ENCODE assay signal across 34 mouse cellular contexts in the genomic region with DNA sequence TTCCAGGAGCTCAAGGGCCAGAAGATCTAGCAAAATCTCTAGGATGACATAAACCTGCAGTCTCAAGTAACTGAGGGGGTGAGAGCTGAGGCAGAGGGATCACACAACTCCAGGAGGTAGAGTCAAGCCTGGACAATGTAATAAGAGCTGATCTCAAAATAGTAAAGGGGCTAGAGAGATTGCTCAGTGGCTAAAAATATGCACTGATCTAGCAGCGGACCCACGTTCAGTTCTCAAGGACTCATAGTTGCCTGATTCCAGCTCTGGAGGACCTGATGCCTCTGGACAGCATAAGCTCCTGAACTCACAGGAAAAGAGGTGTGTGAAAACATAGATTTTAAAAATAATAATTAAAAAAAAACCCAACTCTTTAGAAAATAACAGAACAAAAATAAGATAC.
DNase-seq lines count a peak whose midpoint lies in the region; ATAC-seq and TF ChIP-seq lines count a peak whose summit lies in the region.
"Had no signal": no experiment of that assay in that cellular context is flagged by ENCODE, and none has a peak within 500 bp of the region (broad histone marks: within the 10 kb centered on the region; RNA-seq: fewer than 3 reads in every experiment).

No protein-coding gene starts in this region.

- H3K4me2 ChIP-seq in hindbrain, embryonic 11.5 days (replicated peaks; ENCODE audit: low read depth, low read length), result no peak overlapping the region
- H3K4me2 ChIP-seq in heart, embryonic 15.5 days, result no peak overlapping the region
- no peak overlapping the region for H3K4me2 ChIP-seq in kidney, embryonic 14.5 days (replicated peaks; ENCODE audit: low read depth, low read length)
- H3K4me2 ChIP-seq: forebrain, embryonic 12.5 days; hindbrain, embryonic 13.5 days; midbrain, embryonic 15.5 days; neural tube, embryonic 15.5 days had no signal

- peak overlapping the region; percentile 81 for H3K27ac ChIP-seq in gastrocnemius, adult 2 months
- peak overlapping the region; percentile 75; the same call in 1 of the 2 replicates for H3K27ac ChIP-seq in hindbrain, embryonic 10.5 days
- H3K27ac ChIP-seq in hindbrain, embryonic 11.5 days (ENCODE audit: low read depth, low read length), result no peak overlapping the region
- peak overlapping the region; percentile 39 for H3K27ac ChIP-seq in heart, embryonic 15.5 days
- H3K27ac ChIP-seq in kidney, embryonic 14.5 days (ENCODE audit: low read depth, low read length), result no peak overlapping the region
- H3K27ac ChIP-seq: forebrain, embryonic 12.5 days; heart, adult 2 months; liver, embryonic 14.5 days; macrophage; neural tube, embryonic 15.5 days; stomach, postnatal 0 days had no signal

- intact Hi-C loops in gastrocnemius, adult 2 months (cut with DNase I), result loop anchor here (1.0 kb wide), 1 partner anchor 49 kb away; no protein-coding TSS in a partner anchor
- intact Hi-C loops in gastrocnemius, postnatal 14 days (cut with DNase I; ENCODE audit: low total_unique reads), result no loop called here

- no peak for ATAC-seq in hindbrain, embryonic 11.5 days (ENCODE audit: low FRiP score)
- ATAC-seq in heart, embryonic 15.5 days (replicated peaks; ENCODE audit: insufficient number of reproducible peaks, insufficient read depth, low FRiP score, low read depth), result peak; percentile 43; the same call in 1 of the 2 replicates
- no peak for ATAC-seq in kidney, embryonic 14.5 days (ENCODE audit: low FRiP score, low TSS enrichment)
- ATAC-seq: forebrain, postnatal 0 days; intestine, embryonic 16.5 days; midbrain, embryonic 15.5 days; Patski had no signal

- TF ChIP-seq CTCF in gastrocnemius, adult 2 months (IDR thresholded peaks at IDR 0.05), result no peak

- H3K27me3 ChIP-seq in hindbrain, embryonic 10.5 days (ENCODE audit: insufficient read depth, poor library complexity, severe bottlenecking), result no peaks in the 10 kb centered on the region
- no peaks in the 10 kb centered on the region for H3K27me3 ChIP-seq in hindbrain, embryonic 11.5 days (ENCODE audit: control insufficient read depth, insufficient read depth, low read length)
- H3K27me3 ChIP-seq in heart, embryonic 15.5 days, result no peaks in the 10 kb centered on the region
- H3K27me3 ChIP-seq in kidney, embryonic 14.5 days (ENCODE audit: control insufficient read depth, insufficient read depth, low read length), result no peaks in the 10 kb centered on the region
- H3K27me3 ChIP-seq: forebrain, embryonic 12.5 days; hindbrain, embryonic 13.5 days; neural tube, embryonic 15.5 days; Patski had no signal

- peaks cover 36% of the 10 kb centered on the region for H3K4me1 ChIP-seq in hindbrain, embryonic 10.5 days (replicated peaks)
- no peaks in the 10 kb centered on the region for H3K4me1 ChIP-seq in hindbrain, embryonic 11.5 days (replicated peaks; ENCODE audit: control insufficient read depth, insufficient read depth, low read length)
- peaks cover 12% of the 10 kb centered on the region for H3K4me1 ChIP-seq in heart, embryonic 15.5 days (replicated peaks)
- H3K4me1 ChIP-seq in kidney, embryonic 14.5 days (ENCODE audit: control insufficient read depth, insufficient read depth, low read length), result no peaks in the 10 kb centered on the region

- H3K36me3 ChIP-seq in hindbrain, embryonic 10.5 days, result no peaks in the 10 kb centered on the region
- H3K36me3 ChIP-seq in hindbrain, embryonic 11.5 days (ENCODE audit: control insufficient read depth, insufficient read depth, low read length), result no peaks in the 10 kb centered on the region
- H3K36me3 ChIP-seq in heart, embryonic 15.5 days, result no peaks in the 10 kb centered on the region
- no peaks in the 10 kb centered on the region for H3K36me3 ChIP-seq in kidney, embryonic 14.5 days (ENCODE audit: control insufficient read depth, insufficient read depth, low read length)
- H3K36me3 ChIP-seq: forebrain, embryonic 12.5 days; hindbrain, embryonic 13.5 days; midbrain, embryonic 15.5 days; neural tube, embryonic 15.5 days had no signal

- 86% methylated on average over 2 of the region's 2 CpGs for WGBS in hindbrain, embryonic 10.5 days
- 92% methylated on average over 2 of the region's 2 CpGs for WGBS in hindbrain, embryonic 11.5 days
- 45% methylated on average over 2 of the region's 2 CpGs for WGBS in heart, embryonic 15.5 days
- 79% methylated on average over 2 of the region's 2 CpGs for WGBS in kidney, embryonic 14.5 days

- peak overlapping the region; percentile 43 for H3K4me3 ChIP-seq in gastrocnemius, adult 2 months
- no peak overlapping the region for H3K4me3 ChIP-seq in hindbrain, embryonic 10.5 days
- H3K4me3 ChIP-seq in hindbrain, embryonic 11.5 days (ENCODE audit: low read depth, low read length), result no peak overlapping the region
- no peak overlapping the region for H3K4me3 ChIP-seq in heart, embryonic 15.5 days
- H3K4me3 ChIP-seq in kidney, embryonic 14.5 days (ENCODE audit: low read length), result no peak overlapping the region
- H3K4me3 ChIP-seq: forebrain, embryonic 12.5 days; heart, adult 2 months; hindbrain, embryonic 13.5 days; midbrain, embryonic 15.5 days; neural tube, embryonic 15.5 days had no signal

- H3K9ac ChIP-seq in hindbrain, embryonic 11.5 days (ENCODE audit: low read depth, low read length), result no peak overlapping the region
- H3K9ac ChIP-seq in heart, embryonic 15.5 days, result no peak overlapping the region
- H3K9ac ChIP-seq in kidney, embryonic 14.5 days (ENCODE audit: low read depth, low read length), result no peak overlapping the region
- H3K9ac ChIP-seq: forebrain, embryonic 12.5 days; forebrain, postnatal 0 days; hindbrain, embryonic 13.5 days; liver, embryonic 14.5 days; midbrain, embryonic 15.5 days; neural tube, embryonic 15.5 days had no signal

- no peak for DNase-seq in gastrocnemius, adult 2 months
- DNase-seq in gastrocnemius, postnatal 14 days, result no peak
- DNase-seq in hindbrain, embryonic 10.5 days (ENCODE audit: low spot score), result no peak
- no peak for DNase-seq in hindbrain, embryonic 11.5 days (ENCODE audit: low spot score)
- no peak for DNase-seq in adrenal gland, adult (ENCODE audit: inconsistent age in 2 of 2, low spot score in 1 of 2)
- DNase-seq: adrenal gland, postnatal 14 days; cerebellum, adult 11-12 months; cerebellum, adult 9-11 months; embryo, embryonic 11 days; forebrain, postnatal 0 days; gastrocnemius, postnatal 25 days; kidney, adult 8-10 months; kidney, postnatal 10 days; layer of hippocampus, adult 9-11 months; liver; lung, adult 2 months; lung, postnatal 10 days; retina, postnatal 1 day; right cerebral cortex, postnatal 25 days; spleen, adult 18-20 months; thymus, adult 18-20 months; thymus, postnatal 36 days had no signal

- no peaks in the 10 kb centered on the region for H3K9me3 ChIP-seq in hindbrain, embryonic 10.5 days
- no peaks in the 10 kb centered on the region for H3K9me3 ChIP-seq in hindbrain, embryonic 11.5 days (ENCODE audit: control insufficient read depth, low read length)
- no peaks in the 10 kb centered on the region for H3K9me3 ChIP-seq in heart, embryonic 15.5 days (replicated peaks)
- H3K9me3 ChIP-seq in kidney, embryonic 14.5 days (ENCODE audit: control insufficient read depth, low read length), result no peaks in the 10 kb centered on the region
- H3K9me3 ChIP-seq: forebrain, embryonic 12.5 days; hindbrain, embryonic 13.5 days; midbrain, embryonic 15.5 days; neural tube, embryonic 15.5 days had no signal

Comparison
In these comparisons a context has a peak if more than half of its experiments do, and no peak if none do; other contexts are left out.
1. H3K27ac ChIP-seq: peak in gastrocnemius, adult 2 months (single experiment), hindbrain, embryonic 10.5 days (single experiment) and heart, embryonic 15.5 days (single experiment); none in hindbrain, embryonic 11.5 days (single experiment) and kidney, embryonic 14.5 days (single experiment).